Mouse (Mus musculus) T-helper 1 cell (primary cell): ENCODE data around the gene Tnrc18.

Experiments used
- in situ Hi-C: fragments of 300-600 bp; cut with MboI, MseI; formaldehyde crosslinking; loops from one replicate; pipeline ENCODE4 v1.15.1; 2025; ENCODE audit warnings: high pct_unique_total_duplicates

The Tnrc18 gene

DNA sequence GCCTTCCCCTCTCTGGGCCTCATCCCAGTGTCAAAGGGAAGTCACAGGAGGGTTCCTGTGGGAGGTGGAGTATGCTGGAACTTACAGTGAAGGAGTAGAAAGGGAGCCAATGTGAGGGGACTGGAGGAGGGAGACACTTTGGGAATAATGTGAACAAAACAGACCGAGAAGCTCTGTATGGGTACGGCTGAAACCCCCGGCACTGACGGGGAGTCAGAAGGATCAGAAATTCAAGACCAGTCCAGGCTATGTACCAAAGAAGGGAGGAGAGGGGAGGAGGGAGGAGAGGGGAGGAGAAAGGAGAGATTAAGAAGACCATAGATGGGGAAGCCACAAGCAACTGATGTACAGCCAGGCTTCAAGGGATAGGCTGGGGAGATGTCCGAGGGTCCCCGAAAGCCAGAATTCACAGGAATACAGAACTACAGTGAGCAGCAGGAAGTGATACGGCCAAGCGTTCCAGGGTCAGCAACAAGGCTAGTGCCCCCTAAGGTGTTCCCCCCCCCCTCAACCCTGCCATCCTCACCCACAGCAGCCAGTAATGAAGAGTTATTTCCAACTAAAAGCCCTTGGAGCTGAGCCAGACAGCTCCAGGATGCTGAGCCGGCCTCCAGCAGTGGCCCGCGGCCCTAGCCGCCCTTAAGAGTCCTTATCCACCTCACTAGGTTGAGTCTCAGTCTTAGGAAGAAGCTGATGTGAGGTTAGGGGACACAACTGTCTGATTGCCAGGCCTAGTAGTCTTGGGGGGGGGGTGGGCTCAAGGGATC, 124.3 kb downstream of the Tnrc18 start:
- in situ Hi-C loops: no loop called here

- in situ Hi-C loops: no loop called here
Measured at GRCm38 (mm10) chr5:142692248-142692647, 125.2 kb downstream of the Tnrc18 start, which contains the start of gene Slc29a4. Gene Slc29a4, plus strand, starts transcription at chr5:142692512.

GRCm38 (mm10) chr5:142690343-142690742, 127.1 kb downstream of the Tnrc18 start:
- in situ Hi-C loops: no loop called here

DNA sequence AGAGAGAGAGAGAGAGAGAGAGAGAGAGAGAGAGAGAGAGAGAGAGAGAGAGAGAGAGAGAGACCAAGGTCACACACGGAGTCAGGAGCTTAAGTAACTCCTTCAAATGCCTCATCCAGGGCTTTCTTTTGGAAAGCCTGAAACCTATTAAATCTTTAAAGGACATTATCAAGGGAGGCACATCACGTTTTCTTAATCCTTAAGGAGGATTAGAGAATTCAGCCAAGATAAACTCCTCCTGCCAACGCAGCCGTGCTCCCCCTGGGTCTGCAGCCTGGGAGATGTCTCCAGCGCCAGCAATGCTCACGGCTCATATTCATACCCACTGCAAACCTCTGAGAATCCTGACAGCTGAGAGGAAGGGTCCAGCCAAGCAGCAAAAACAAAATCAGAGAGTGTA, 128.6 kb downstream of the Tnrc18 start:
- in situ Hi-C loops: no loop called here

GRCm38 (mm10) chr5:142682529-142682928, 134.9 kb downstream of the Tnrc18 start:
- in situ Hi-C loops: no loop called here

DNA sequence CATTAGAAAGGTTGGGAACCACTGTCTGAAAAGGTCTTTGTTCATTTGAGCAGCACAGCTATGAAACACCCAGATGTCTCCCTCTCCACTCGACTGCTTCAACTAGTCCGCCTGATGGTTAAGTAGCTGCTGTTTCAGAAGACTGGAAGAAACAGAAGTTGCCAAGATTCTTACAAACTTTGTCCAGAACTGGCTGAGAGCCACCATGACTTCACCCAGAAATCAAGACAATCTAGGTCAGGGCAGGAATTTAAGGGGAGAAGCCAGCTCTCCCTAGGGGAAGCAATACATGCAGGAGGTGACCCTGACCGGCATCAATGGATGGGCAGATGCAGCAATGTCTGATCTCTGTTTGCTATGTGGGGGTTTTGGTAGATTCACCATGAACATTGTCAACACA, 135.6 kb downstream of the Tnrc18 start:
- in situ Hi-C loops: no loop called here

- in situ Hi-C loops: no loop called here
Measured at GRCm38 (mm10) chr5:142679065-142679464, 138.4 kb downstream of the Tnrc18 start.

- in situ Hi-C loops: no loop called here
Measured at GRCm38 (mm10) chr5:142678141-142678571, 139.3 kb downstream of the Tnrc18 start.
